Mouse (Mus musculus): ENCODE results near the gene Myh2. TPM values are rescaled to one million over a fixed set of nuclear protein-coding genes. Genes with fewer than 3 reads are reported as not detected.

Myh2 gene
- polyA plus RNA-seq, 1 experiment from 2014 or later, result not detected

DNA sequence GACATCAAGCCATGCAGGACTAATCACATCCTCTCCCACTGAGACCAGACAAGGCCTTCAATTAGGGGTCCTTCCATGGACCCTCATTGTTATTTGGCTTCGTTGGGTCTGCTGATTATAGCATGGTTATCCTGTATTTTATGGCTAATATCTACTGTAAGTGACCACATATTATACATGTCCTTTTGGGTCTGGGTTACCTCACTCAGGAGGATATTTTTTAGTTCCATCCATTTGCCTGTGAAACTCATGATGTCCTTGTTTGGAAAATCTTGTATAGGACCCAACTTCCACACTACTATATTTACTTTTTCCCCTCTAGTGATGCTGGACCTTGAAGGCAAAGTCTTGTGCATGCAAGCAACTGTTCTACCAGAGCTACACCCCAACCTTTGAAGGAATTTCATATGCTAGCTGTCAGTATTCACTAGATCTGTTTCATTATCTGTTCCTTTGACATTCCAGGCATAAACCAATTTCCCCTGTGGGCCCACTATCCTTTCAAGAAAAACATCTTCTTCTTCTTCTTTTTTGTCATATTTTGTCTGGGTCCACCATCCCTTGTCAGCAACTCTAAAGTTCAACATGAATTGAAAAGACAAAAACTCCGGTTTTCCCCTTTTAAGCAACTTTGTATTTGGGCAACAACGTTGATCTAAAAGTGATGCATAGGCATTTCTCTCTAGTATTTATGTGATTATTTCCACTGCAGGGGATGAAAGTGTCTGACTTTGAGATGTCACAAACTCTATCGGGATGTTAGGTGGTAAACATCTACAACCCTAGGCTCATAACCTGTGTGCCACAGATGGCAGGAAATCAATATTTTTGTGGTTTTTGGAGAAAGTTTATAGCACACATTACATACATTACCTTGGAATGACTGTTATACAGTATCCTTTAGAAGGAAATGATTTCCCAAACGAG lies 25.1 kb upstream of the Myh2 start:
- ATAC-seq (ENCODE audit: low FRiP score), result no peak
- Histone ChIP-seq H3K36me3 (no peaks in the 10 kb centered on the region), H3K9me3 (replicated peaks) (no peaks in the 10 kb centered on the region), H3K27ac (no peak overlapping the region), H3K27me3 (no peaks in the 10 kb centered on the region), H3K4me3 (no peak overlapping the region), H3K4me1 (no peaks in the 10 kb centered on the region), H3K9ac (no peak overlapping the region), H3K4me2 (replicated peaks) (no peak overlapping the region)
- 86% methylated on average over 5 of the region's 5 CpGs for WGBS

GRCm38 (mm10) chr11:67146409-67147282 lies 24.2 kb upstream of the Myh2 start:
- H3K4me1 ChIP-seq, result no peaks in the 10 kb centered on the region
- WGBS, result 91% methylated on average over 4 of the region's 4 CpGs
- H3K9me3 ChIP-seq (replicated peaks), result no peaks in the 10 kb centered on the region
- H3K9ac ChIP-seq, result no peak overlapping the region
- H3K27me3 ChIP-seq, result no peaks in the 10 kb centered on the region
- ATAC-seq (ENCODE audit: low FRiP score), result no peak
- H3K27ac ChIP-seq, result no peak overlapping the region
- no peaks in the 10 kb centered on the region for H3K36me3 ChIP-seq
- H3K4me3 ChIP-seq, result no peak overlapping the region
- no peak overlapping the region for H3K4me2 ChIP-seq (replicated peaks)

DNA sequence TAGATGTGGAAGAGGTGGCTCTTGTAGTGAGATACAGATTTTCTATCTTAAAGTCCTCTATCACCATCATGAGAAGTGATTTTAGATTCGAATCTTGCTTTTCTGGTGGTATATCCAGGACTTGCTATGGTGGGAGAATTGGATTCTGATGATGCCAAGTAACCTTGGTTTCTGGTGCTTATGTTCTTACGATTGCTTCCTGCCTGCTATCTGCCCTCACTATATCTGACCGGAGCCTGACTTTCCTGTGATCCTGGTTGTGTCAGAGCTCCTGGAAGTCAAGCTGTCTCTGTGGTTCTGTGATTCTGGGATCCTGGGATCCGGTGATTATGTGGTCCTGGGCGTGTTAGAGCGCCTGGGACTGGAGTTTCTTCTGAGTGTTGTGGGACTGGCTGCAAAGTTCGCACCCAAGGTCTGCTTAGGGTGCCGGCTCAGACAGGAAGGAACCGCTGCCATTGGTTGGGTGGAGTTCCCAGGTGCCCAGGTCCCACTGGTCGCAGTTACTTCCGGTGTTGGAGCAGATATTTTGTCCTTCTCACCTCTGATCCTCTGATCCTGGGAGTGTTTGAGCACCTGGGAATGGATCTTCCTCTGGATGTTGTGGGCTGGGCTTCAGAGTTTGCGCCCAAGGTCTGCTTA lies 23.4 kb upstream of the Myh2 start:
- WGBS, result 93% methylated on average over 12 of the region's 12 CpGs
- no peaks in the 10 kb centered on the region for H3K4me1 ChIP-seq
- no peak overlapping the region for H3K4me3 ChIP-seq
- no peaks in the 10 kb centered on the region for H3K27me3 ChIP-seq
- no peak overlapping the region for H3K27ac ChIP-seq
- H3K9ac ChIP-seq, result no peak overlapping the region
- H3K36me3 ChIP-seq, result no peaks in the 10 kb centered on the region
- no peak for ATAC-seq (ENCODE audit: low FRiP score)
- H3K9me3 ChIP-seq (replicated peaks), result no peaks in the 10 kb centered on the region
- no peak overlapping the region for H3K4me2 ChIP-seq (replicated peaks)

DNA sequence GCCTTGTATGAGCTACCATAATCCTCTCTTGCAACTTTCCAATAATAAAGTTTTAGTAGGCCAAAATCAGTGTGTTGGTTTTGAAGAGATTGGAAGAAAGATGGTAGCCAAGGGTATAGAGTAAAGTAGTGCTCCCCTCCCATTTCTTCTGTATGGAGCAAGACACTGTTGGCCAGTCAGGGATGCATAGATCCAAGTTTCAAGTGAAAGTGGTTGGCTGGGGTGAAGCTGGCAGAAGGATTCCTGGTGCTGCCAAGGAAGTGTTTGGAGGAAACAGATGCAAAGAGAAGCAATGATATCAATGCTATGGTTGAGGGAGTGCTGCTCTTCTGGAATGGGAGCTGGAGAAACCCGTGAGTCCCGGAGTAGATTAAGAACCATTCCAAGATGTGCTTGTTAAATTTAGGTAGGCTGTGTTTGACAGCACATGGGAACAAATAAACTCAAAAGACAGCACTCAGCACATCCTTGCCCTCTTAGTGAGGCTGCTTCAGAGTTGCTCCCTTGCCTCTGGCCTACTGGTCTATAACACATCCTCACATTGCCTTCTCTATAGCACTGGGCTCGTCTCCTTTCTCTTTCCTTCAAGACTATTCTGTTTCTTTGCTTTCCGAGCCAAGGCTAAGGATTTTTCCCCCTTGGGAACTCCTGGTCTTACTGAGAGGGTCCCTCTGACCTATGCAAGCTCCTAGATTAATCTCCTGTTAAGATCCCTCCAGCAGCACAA lies 22.4 kb upstream of the Myh2 start:
- Histone ChIP-seq H3K4me1 (no peaks in the 10 kb centered on the region), H3K9ac (no peak overlapping the region), H3K27me3 (no peaks in the 10 kb centered on the region), H3K4me3 (no peak overlapping the region), H3K9me3 (replicated peaks) (no peaks in the 10 kb centered on the region), H3K27ac (no peak overlapping the region), H3K36me3 (no peaks in the 10 kb centered on the region), H3K4me2 (replicated peaks) (no peak overlapping the region)
- 84% methylated on average over 4 of the region's 4 CpGs for WGBS
- ATAC-seq (ENCODE audit: low FRiP score), result no peak

- Histone ChIP-seq H3K9me3 (replicated peaks) (no peaks in the 10 kb centered on the region), H3K4me3 (no peak overlapping the region), H3K27ac (no peak overlapping the region), H3K4me1 (no peaks in the 10 kb centered on the region), H3K9ac (no peak overlapping the region), H3K36me3 (no peaks in the 10 kb centered on the region), H3K27me3 (no peaks in the 10 kb centered on the region), H3K4me2 (replicated peaks) (no peak overlapping the region)
- no peak for ATAC-seq (ENCODE audit: low FRiP score)
- 83% methylated on average over 2 of the region's 2 CpGs for WGBS
Measured at GRCm38 (mm10) chr11:67150237-67150636, 20.6 kb upstream of the Myh2 start.

DNA sequence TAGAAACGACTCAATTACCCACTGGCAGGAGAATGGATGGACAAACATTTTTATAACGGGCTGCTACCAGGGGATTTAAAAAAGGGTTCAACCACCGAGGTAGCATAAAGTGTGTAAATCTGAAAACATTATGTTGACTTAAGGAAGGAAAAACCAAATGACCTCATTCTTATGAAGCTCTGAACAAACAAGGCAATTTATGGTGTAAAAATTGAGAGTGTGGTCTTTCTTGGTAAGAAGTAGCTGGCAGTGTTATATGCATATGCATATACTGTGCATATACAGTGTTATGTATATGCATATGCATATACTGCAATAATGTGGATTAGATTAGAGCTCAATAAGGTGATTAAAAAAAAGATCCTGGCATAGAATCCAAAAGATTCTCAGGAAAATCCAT lies 19.7 kb upstream of the Myh2 start:
- Histone ChIP-seq H3K36me3 (no peaks in the 10 kb centered on the region), H3K27ac (no peak overlapping the region), H3K9ac (no peak overlapping the region), H3K4me1 (no peaks in the 10 kb centered on the region), H3K4me3 (no peak overlapping the region), H3K27me3 (no peaks in the 10 kb centered on the region), H3K4me2 (replicated peaks) (no peak overlapping the region), H3K9me3 (replicated peaks) (no peaks in the 10 kb centered on the region)
- ATAC-seq (ENCODE audit: low FRiP score), result no peak
- 80% methylated on average over 3 of the region's 3 CpGs for WGBS

DNA sequence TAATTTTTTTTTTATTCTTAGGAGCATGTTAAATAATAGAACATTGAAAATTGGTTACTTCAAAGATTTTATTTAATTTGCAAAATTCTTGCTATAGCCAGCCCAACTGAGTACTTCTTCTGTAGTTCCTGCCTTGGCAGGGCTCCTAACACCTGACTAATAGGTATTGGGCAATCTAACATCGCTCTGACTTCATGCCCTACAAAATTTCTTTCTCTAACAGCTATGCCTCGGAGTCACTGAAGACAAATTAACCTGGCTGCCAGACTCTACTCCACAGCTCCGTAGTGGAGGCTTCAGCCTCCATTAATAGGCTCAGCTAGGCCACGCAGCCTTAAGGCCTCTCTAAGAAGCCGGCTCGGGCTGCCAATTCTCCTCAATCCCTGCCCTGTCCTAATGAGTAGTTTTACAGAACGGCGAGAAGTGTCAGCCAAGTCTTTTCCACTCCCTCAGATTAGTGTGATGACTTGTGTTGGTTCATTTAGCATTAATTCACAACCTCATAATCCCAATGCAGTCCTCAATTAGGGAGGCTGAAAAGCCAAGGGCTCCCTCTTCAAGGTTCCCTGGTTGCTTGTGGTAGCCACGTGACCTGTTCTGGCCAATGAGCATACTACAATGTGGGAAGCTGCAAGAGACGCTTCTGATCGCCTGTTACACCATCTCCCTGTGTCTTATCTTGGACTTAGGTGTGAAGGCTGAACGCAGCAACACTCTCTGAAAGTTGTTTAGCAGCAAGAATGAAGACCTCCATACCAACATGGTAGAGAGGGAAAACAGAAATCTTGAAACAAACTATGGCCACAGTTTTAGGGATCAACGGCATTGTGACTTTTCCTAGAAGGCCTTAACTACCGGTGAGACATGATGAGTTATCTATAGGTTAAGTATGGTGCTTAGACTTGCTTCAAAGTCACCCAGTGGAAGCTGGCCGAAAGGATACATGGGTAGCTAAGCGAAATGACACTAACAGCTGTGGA lies 18.9 kb upstream of the Myh2 start:
- WGBS, result 88% methylated on average over 16 of the region's 16 CpGs
- Histone ChIP-seq H3K36me3 (no peaks in the 10 kb centered on the region), H3K9me3 (replicated peaks) (no peaks in the 10 kb centered on the region), H3K4me3 (no peak overlapping the region), H3K4me1 (no peaks in the 10 kb centered on the region), H3K9ac (no peak overlapping the region), H3K27ac (no peak overlapping the region), H3K4me2 (replicated peaks) (no peak overlapping the region), H3K27me3 (no peaks in the 10 kb centered on the region)
- ATAC-seq (ENCODE audit: low FRiP score), result no peak

GRCm38 (mm10) chr11:67153123-67153522 lies 17.7 kb upstream of the Myh2 start:
- H3K9me3 ChIP-seq (replicated peaks), result no peaks in the 10 kb centered on the region
- H3K4me3 ChIP-seq, result no peak overlapping the region
- WGBS, result 18% methylated on average over 1 of the region's 1 CpGs
- no peak overlapping the region for H3K27ac ChIP-seq
- no peak for ATAC-seq (ENCODE audit: low FRiP score)
- H3K36me3 ChIP-seq, result no peaks in the 10 kb centered on the region
- H3K4me1 ChIP-seq, result no peaks in the 10 kb centered on the region
- no peak overlapping the region for H3K9ac ChIP-seq
- no peaks in the 10 kb centered on the region for H3K27me3 ChIP-seq
- H3K4me2 ChIP-seq (replicated peaks), result no peak overlapping the region

DNA sequence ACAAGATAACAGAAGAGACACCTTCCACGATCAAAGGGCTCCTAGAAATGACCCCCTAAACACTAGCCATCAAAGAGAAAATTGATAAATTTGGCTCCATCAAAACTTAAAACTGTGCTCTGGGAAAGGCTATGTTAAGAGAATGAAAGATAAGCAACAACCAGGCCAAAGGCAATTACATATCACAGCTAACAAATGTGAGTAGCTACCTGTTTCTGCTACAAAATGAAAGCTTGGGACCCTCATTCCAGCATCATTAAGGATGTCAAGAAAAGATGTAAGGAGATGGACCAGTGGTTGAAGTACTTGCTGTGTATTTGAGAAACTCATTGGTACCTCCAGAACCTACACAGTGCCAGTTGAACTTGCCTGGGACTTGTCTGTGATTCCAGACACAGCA lies 17.0 kb upstream of the Myh2 start:
- Histone ChIP-seq H3K27ac (no peak overlapping the region), H3K4me3 (no peak overlapping the region), H3K4me2 (replicated peaks) (no peak overlapping the region)

DNA sequence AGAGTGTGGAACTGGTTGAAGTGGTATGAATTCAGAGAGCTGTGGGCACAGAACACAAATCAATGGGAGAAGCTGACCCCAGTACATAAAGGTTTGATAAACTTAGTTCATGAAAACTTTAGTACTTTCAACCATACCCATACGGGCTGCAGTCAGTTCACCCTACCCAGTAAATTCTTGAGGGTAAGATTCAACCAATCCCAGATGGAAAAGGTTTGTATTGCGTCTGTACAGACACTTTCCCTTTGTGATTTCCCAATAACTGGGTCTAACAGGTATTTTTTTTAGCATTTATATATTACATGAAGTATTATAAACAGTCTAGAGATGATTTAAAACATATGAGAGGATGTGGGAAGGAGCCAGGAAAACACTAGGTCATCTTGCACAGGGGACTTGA lies 15.2 kb upstream of the Myh2 start:
- no peak for ATAC-seq (ENCODE audit: low FRiP score)

More for the DNA sequence above, 17.0 kb upstream of the Myh2 start:
- no peaks in the 10 kb centered on the region for H3K4me1 ChIP-seq
- no peak for ATAC-seq (ENCODE audit: low FRiP score)
- H3K9me3 ChIP-seq (replicated peaks), result no peaks in the 10 kb centered on the region
- H3K27me3 ChIP-seq, result no peaks in the 10 kb centered on the region
- no peaks in the 10 kb centered on the region for H3K36me3 ChIP-seq
- no peak overlapping the region for H3K9ac ChIP-seq
- WGBS, result 83% methylated on average over 1 of the region's 1 CpGs

DNA sequence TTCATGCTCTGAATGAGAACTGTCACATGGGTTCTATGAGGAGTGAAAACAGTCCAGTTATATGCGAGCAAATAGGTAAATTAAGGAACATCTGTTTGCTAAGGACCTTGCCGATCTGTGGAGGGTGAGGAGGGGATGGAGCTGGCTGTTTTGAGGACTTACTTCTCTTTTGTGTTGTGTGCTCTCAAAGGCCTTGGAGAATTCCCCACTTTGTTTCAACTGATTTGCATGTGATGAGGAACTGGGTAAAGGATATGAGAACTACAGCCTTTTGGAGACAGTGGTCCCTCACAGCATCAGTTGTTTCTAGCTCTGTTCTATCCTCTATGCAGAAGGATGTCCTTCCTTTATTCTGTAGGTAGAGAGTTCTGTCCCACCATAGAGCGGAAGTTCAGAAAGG lies 10.7 kb upstream of the Myh2 start:
- no peak overlapping the region for H3K27ac ChIP-seq
- no peak overlapping the region for H3K9ac ChIP-seq
- H3K4me1 ChIP-seq, result no peaks in the 10 kb centered on the region
- no peak overlapping the region for H3K4me2 ChIP-seq (replicated peaks)
- no peak for ATAC-seq (ENCODE audit: low FRiP score)
- H3K4me3 ChIP-seq, result no peak overlapping the region
- no peaks in the 10 kb centered on the region for H3K36me3 ChIP-seq
- WGBS, result 87% methylated on average over 3 of the region's 3 CpGs
- H3K9me3 ChIP-seq (replicated peaks), result no peaks in the 10 kb centered on the region
- no peaks in the 10 kb centered on the region for H3K27me3 ChIP-seq

More for the DNA sequence above, 15.2 kb upstream of the Myh2 start:
- H3K4me2 ChIP-seq (replicated peaks), result no peak overlapping the region
- H3K4me3 ChIP-seq, result no peak overlapping the region
- H3K27ac ChIP-seq, result no peak overlapping the region
- no peaks in the 10 kb centered on the region for H3K36me3 ChIP-seq
- no peaks in the 10 kb centered on the region for H3K27me3 ChIP-seq
- no peak overlapping the region for H3K9ac ChIP-seq
- H3K9me3 ChIP-seq (replicated peaks), result no peaks in the 10 kb centered on the region
- WGBS, result 82% methylated on average over 2 of the region's 2 CpGs
- H3K4me1 ChIP-seq, result no peaks in the 10 kb centered on the region

All from hindbrain, embryonic 12.5 days (tissue).